Mouse (Mus musculus) embryonic facial prominence, embryonic 15.5 days (tissue): ENCODE results near the gene Tmem115. TPM values are rescaled to one million over a fixed set of nuclear protein-coding genes. Genes with fewer than 3 reads are reported as not detected.

ENCODE experiments used
- ATAC-seq: fragments of 200-750 bp; cut with Nextera tagmentation; 2 replicates; pipeline ENCODE4 v1.8.0; 2017; ENCODE audit warnings: low read depth, moderate TSS enrichment; ENCODE audit not compliant: insufficient number of reproducible peaks, low FRiP score, low TSS enrichment
- H3K27ac ChIP-seq: fragments of 300-500 bp; sonication (generic); replicated peaks from 2 replicates; pipeline ENCODE4 v1.5.1; 2015; ENCODE audit warnings: mild to moderate bottlenecking, inconsistent platforms
- H3K27me3 ChIP-seq: fragments of 300-500 bp; sonication (generic); 2 replicates; pipeline ENCODE4 v1.6.1; 2015; ENCODE audit warnings: inconsistent platforms
- H3K36me3 ChIP-seq: fragments of 300-500 bp; sonication (generic); 2 replicates; pipeline ENCODE4 v1.6.1; 2015; ENCODE audit warnings: mild to moderate bottlenecking, inconsistent platforms
- H3K4me1 ChIP-seq: fragments of 300-500 bp; sonication (generic); 2 replicates; pipeline ENCODE4 v1.6.1; 2015; ENCODE audit warnings: inconsistent platforms
- H3K4me2 ChIP-seq: fragments of 300-500 bp; sonication (generic); replicated peaks from 2 replicates; pipeline ENCODE4 v1.6.1; 2015; ENCODE audit warnings: mild to moderate bottlenecking, inconsistent platforms
- H3K4me3 ChIP-seq: fragments of 300-500 bp; sonication (generic); replicated peaks from 2 replicates; pipeline ENCODE4 v1.5.1; 2015; ENCODE audit warnings: mild to moderate bottlenecking, inconsistent platforms
- H3K9ac ChIP-seq: fragments of 300-500 bp; sonication (generic); 2 replicates; pipeline ENCODE4 v1.6.1; 2015; ENCODE audit warnings: inconsistent platforms
- H3K9me3 ChIP-seq: fragments of 300-500 bp; sonication (generic); replicated peaks from 2 replicates; pipeline ENCODE4 v1.6.1; 2016; ENCODE audit warnings: inconsistent platforms
- WGBS: fragments of 180-500 bp; shearing (Covaris S2); methylation state at CpG from one replicate; pipeline ENCODE4 v1.1.7; 2015; 5-methylcytosine and 5-hydroxymethylcytosine counted together
- polyA plus RNA-seq: library from polyadenylated mRNA; unstranded; fragments of >200 nt; fragmentation: Nextera tagmentation; extraction: Ambion mirVana; gene quantifications from 2 replicates; pipeline ENCODE4 v1.2.1, GENCODE M21; 2015

Tmem115 gene
- polyA plus RNA-seq, 1 experiment from 2014 or later: 51.6 TPM

DNA sequence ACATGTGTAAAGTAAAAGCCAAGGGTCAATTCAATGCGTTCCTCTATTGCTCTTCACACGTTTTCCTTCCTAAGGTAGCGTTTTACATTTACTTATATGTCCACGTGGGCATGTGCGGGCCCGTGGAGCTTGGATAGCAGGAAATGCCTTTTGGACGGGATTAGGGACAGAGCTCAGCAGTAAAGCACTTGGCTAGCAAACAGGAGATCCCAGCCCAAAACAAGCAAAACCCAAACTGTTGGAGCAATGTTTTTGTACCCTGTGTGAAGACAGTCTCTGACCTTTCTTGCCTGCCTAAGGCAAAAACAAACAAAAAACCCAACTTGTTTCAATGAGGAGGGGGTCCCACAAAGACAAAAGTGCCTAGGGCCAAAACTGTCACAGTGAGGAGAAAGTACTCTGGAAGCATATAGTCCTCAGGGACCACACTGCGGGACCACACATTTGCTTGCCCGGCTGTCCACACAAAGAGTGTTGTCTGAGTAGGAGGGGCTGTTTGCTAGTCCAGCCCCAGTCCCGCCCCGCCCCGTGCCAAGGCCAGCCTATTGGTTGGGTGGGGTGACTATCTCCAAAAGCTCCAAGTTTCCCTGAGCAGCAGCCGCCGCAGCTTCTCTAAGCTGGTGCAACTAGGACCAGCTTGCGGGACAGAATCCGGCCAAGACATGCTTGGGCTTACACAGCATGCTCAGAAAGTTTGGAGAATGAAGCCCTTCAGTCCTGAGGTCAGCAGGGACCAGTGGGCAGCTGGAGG is 42.8 kb downstream of the Tmem115 start, which contains the start of gene Hyal1:
TSS of gene Hyal1 (plus strand) at position 571 of the 751 bp plus-strand sequence.
- peak; percentile 64 for ATAC-seq
- peak within 1 kb of the TSS; percentile 57 for H3K4me2 ChIP-seq
- H3K36me3 ChIP-seq: peaks cover 32% of the 10 kb centered on the region
- H3K27ac ChIP-seq: peak within 1 kb of the TSS; percentile 91
- H3K4me3 ChIP-seq: peak within 1 kb of the TSS; percentile 45
- no peaks in the 10 kb centered on the region for H3K9me3 ChIP-seq
- 0 out of 2 replicates have a peak within 1 kb of the TSS, but pooled peaks have one; percentile 24 for H3K9ac ChIP-seq
- no peaks in the 10 kb centered on the region for H3K27me3 ChIP-seq
- peaks cover 62% of the 10 kb centered on the region for H3K4me1 ChIP-seq
- 14% methylated on average over 16 of the region's 16 CpGs for WGBS

DNA sequence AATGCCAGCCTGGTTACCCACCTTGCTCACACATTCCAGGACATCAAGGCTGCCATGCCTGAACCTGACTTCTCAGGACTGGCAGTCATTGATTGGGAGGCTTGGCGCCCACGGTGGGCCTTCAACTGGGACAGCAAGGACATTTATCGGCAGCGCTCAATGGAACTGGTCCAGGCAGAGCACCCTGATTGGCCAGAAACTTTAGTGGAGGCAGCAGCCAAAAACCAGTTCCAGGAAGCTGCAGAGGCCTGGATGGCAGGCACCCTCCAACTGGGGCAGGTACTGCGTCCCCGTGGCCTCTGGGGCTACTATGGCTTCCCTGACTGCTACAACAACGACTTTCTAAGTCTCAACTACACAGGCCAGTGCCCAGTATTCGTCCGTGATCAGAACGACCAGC is 44.1 kb downstream of the Tmem115 start:
- H3K9ac ChIP-seq: no peak overlapping the region
- no peak overlapping the region for H3K27ac ChIP-seq
- H3K9me3 ChIP-seq: no peaks in the 10 kb centered on the region
- H3K4me3 ChIP-seq: no peak overlapping the region
- 92% methylated on average over 10 of the region's 10 CpGs for WGBS
- H3K4me1 ChIP-seq: peaks cover 65% of the 10 kb centered on the region
- no peaks in the 10 kb centered on the region for H3K27me3 ChIP-seq
- H3K4me2 ChIP-seq: no peak overlapping the region; the same call in 1 of the 2 replicates
- ATAC-seq: no peak
- peaks cover 22% of the 10 kb centered on the region for H3K36me3 ChIP-seq

DNA sequence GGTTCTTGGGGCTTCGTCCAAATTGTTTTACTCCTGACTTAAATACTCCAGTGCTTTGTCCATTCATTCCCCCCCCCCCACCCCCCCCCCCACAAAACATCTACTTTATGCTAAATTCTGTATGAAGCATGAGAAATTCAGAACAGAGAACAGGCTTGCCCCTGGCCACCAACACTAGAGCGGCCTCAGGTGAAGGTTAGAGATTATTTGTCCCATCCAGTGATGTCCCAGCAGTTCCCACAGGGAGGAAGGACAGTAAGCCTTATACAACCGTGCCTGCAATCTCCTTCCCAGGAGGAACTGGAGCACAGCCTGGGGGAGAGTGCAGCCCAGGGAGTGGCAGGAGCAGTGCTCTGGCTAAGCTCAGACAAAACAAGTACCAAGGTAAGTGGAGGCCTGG is 44.8 kb downstream of the Tmem115 start, which contains the start of gene Naa80:
TSS of gene Naa80 (plus strand) at position 301 of the 400 bp plus-strand sequence.
- Histone ChIP-seq H3K27ac (peak within 1 kb of the TSS; percentile 97), H3K9ac (no peak within 1 kb of the TSS), H3K4me2 (peak within 1 kb of the TSS; percentile 73), H3K4me1 (peaks cover 65% of the 10 kb centered on the region), H3K4me3 (0 out of 2 replicates have a peak within 1 kb of the TSS, but pooled peaks have one; percentile 65), H3K36me3 (peaks cover 22% of the 10 kb centered on the region), H3K27me3 (no peaks in the 10 kb centered on the region), H3K9me3 (no peaks in the 10 kb centered on the region)
- ATAC-seq: no peak
- 74% methylated on average over 3 of the region's 3 CpGs for WGBS

DNA sequence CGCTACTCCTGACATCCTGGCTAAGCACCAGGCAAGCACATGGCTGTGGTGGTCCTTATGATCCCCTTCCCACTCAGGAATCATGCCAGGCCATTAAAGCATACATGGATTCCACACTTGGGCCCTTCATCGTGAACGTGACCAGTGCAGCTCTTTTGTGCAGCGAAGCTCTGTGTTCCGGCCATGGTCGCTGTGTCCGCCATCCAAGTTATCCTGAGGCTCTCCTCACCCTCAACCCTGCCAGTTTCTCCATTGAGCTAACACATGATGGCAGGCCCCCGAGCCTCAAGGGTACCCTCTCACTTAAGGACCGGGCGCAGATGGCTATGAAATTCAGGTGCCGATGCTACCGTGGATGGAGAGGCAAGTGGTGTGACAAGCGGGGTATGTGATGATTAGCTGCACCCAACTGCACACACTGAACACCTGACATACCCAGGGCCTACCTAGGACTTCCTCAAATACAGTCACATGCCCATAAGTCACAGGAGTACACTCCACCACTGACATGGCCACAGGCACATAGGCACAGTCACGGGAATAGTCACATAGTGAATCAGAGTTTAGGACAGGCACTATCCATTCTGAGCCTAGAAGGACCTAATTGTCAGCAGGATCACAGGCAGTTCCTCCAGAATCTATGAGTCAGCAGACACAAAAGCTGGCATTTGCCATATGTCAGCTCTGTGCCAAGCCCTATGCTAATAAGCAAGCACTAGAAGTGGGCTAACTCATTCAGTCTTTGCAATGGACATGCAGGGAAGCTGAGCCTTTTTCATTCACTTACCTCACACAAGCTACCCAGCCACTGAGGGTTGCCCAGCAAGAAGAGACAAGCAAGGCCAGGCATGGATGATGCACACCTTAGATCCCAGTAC is 45.5 kb downstream of the Tmem115 start:
- H3K4me3 ChIP-seq: 0 out of 2 replicates have a peak overlapping the region, but pooled peaks have one; percentile 65
- WGBS: 91% methylated on average over 14 of the region's 14 CpGs
- no peaks in the 10 kb centered on the region for H3K9me3 ChIP-seq
- H3K4me2 ChIP-seq: peak overlapping the region; percentile 73; the same call in 1 of the 2 replicates
- H3K4me1 ChIP-seq: peaks cover 65% of the 10 kb centered on the region
- no peak overlapping the region for H3K9ac ChIP-seq
- no peaks in the 10 kb centered on the region for H3K27me3 ChIP-seq
- ATAC-seq: no peak
- peak overlapping the region; percentile 97 for H3K27ac ChIP-seq
- H3K36me3 ChIP-seq: peaks cover 24% of the 10 kb centered on the region

DNA sequence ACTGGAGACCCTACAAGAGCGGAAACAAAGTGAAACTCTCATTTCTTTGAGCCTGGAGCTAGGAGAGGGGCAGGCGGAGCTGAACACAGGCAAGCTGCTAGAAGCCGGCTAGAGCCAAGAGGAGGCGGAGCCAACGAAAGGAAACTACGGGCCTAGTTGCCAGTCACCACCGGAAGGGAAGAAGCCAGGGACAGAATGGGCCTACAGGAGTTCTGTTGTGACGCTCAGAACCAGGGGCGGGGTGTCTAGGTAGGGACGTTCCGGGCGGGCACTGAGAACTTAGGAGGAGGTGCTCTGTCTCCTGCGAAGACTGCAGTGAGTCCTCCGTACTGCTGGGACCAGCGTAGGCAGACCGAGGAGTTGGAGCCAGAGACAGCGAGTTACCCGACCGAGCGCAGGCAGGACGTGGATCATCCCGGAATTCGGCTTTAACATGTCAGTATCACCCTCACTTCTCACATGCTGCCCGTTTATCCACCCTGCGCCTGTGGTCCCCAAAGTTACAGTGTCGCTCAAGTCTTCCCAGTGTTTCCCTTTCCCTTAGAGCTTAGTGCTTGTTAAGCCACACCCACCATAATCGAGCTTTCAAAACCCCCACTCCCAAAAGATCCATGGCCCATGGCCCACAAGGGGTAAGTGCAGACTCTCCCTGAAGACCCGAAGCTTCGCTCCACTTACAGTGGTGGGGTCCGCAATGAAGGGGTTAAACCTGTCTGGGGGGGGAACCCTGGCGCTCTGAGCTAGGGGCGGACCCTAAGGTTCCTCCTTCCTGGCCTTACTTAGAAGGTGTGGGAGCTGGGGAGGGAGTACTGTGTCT is 47.0 kb downstream of the Tmem115 start, which contains the start of gene Hyal3:
TSS of gene Hyal3 (plus strand) at position 318 of the 817 bp plus-strand sequence.
- Histone ChIP-seq H3K9me3 (no peaks in the 10 kb centered on the region), H3K9ac (peak within 1 kb of the TSS; percentile 68), H3K27me3 (no peaks in the 10 kb centered on the region), H3K4me1 (peaks cover 63% of the 10 kb centered on the region), H3K27ac (peak within 1 kb of the TSS; percentile 97), H3K36me3 (peaks cover 16% of the 10 kb centered on the region), H3K4me3 (peak within 1 kb of the TSS; percentile 65), H3K4me2 (peak within 1 kb of the TSS; percentile 73)
- WGBS: under 1% methylated on average over 32 of the region's 32 CpGs
- ATAC-seq: peak; percentile 83

DNA sequence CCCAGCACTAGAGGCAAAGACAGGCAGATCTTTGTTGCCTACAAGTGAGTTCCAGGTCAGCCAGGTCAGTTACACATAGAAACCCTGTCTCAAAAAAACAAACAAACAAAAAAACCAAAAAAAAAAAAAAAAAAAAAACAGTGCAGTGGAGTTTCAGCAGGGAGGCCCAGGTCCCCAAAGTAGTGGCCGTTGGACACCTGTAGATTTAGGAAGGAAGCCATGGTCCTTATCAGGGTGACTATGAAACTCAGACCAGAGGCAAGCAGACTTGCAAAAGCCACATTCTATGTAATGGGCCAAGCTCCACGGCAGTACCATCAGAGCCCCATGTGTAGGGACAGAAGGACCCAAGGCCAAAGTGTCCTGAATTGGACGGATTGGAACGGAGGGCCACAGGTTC is 47.8 kb downstream of the Tmem115 start:
- Histone ChIP-seq H3K4me3 (peak overlapping the region; percentile 65), H3K27ac (peak overlapping the region; percentile 97)

DNA sequence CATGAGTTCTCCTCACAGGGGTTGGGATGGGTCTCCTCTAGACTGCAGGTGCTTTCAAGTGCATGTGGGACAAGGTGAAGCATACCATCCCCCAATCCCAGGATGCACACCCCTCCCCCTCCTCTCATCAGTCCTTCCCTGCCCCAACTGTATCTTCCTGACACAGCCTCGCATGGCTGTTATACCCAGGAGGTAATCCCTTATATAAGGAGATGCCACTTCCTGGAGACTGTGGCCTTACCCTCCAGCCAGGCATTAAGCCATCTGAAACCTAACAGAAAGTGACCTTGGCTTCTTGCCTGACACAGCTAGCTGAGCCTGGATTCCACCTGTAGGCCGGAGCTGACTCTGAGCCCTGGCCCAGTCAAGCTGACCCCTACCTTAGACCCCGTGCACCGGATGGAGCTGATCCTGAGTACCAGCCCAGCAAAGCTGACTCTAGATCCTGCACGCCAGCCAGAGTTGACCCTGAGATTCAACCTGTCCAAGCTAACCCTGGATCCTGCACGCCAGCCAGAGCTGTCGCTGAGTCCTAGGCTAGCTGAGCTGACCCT is 48.8 kb downstream of the Tmem115 start:
- H3K4me1 ChIP-seq: peaks cover 44% of the 10 kb centered on the region
- H3K9me3 ChIP-seq: no peaks in the 10 kb centered on the region
- no peak overlapping the region for H3K27ac ChIP-seq
- peaks cover 16% of the 10 kb centered on the region for H3K36me3 ChIP-seq
- H3K4me2 ChIP-seq: no peak overlapping the region
- no peak overlapping the region for H3K4me3 ChIP-seq
- no peak overlapping the region for H3K9ac ChIP-seq
- WGBS: 85% methylated on average over 7 of the region's 7 CpGs
- no peak for ATAC-seq
- H3K27me3 ChIP-seq: no peaks in the 10 kb centered on the region

More for the DNA sequence above, 47.8 kb downstream of the Tmem115 start:
- H3K27me3 ChIP-seq: no peaks in the 10 kb centered on the region
- H3K9me3 ChIP-seq: no peaks in the 10 kb centered on the region
- H3K4me2 ChIP-seq: peak overlapping the region; percentile 73
- no peak for ATAC-seq
- peaks cover 16% of the 10 kb centered on the region for H3K36me3 ChIP-seq
- 66% methylated on average over 4 of the region's 4 CpGs for WGBS
- peaks cover 54% of the 10 kb centered on the region for H3K4me1 ChIP-seq
- H3K9ac ChIP-seq: peak overlapping the region; percentile 68

DNA sequence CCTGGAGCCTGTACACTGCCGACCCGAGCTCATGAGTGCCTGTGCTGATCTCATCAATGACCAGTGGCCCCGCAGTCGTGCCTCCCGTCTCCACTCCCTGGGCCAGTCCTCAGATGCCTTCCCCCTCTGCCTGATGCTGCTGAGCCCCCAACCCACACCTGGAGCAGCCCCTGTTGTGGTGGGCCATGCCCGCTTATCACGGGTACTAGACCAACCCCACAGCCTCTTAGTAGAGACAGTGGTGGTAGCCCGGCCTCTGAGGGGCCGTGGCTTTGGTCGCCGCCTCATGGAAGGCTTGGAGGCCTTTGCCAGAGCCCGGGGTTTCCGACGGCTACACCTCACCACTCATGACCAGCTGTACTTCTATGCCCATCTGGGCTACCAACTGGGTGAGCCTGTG is 49.4 kb downstream of the Tmem115 start:
- Histone ChIP-seq H3K4me3 (no peak overlapping the region), H3K4me2 (no peak overlapping the region), H3K9ac (no peak overlapping the region), H3K4me1 (peaks cover 41% of the 10 kb centered on the region), H3K27me3 (no peaks in the 10 kb centered on the region), H3K9me3 (no peaks in the 10 kb centered on the region), H3K27ac (no peak overlapping the region), H3K36me3 (peaks cover 16% of the 10 kb centered on the region)
- no peak for ATAC-seq
- 90% methylated on average over 14 of the region's 14 CpGs for WGBS

DNA sequence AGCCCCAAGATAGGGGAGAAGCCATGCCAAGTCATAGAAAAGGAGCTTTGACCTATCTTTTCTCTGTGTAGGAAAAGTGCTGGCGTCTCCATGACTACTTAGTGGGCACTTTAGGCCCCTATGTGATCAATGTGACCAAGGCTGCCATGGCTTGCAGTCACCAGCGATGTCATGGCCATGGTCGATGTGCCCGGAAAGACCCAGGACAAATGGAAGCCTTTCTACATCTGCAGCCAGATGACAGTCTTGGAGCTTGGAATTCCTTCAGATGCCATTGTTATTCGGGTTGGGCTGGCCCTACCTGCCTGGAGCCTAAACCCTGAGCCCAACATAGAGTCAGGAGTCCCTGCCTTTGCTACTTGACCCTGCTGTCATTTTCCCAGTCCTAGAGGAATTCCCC is 52.8 kb downstream of the Tmem115 start:
- Histone ChIP-seq H3K36me3 (peaks cover 37% of the 10 kb centered on the region), H3K4me3 (no peak overlapping the region), H3K27ac (no peak overlapping the region), H3K27me3 (no peaks in the 10 kb centered on the region), H3K4me1 (peaks cover 28% of the 10 kb centered on the region), H3K9ac (no peak overlapping the region), H3K9me3 (no peaks in the 10 kb centered on the region), H3K4me2 (no peak overlapping the region)
- no peak for ATAC-seq
- 89% methylated on average over 5 of the region's 5 CpGs for WGBS
